Mouse (Mus musculus) hindbrain, embryonic 16.5 days (tissue): ENCODE data around the gene Col5a2. TPM values are rescaled to one million over a fixed set of nuclear protein-coding genes. Genes with fewer than 3 reads are reported as not detected.
"Not testable (repeated sequence)": the region's sequence is repeated elsewhere in the genome, so short reads cannot be mapped to it uniquely, and the experiment has no call there.

Experiments
- ATAC-seq: fragments of 200-750 bp; cut with Nextera tagmentation; 2 replicates; pipeline ENCODE4 v1.8.0; 2017; ENCODE audit warnings: moderate TSS enrichment, moderate library complexity
- H3K27ac ChIP-seq: fragments of 300-500 bp; sonication (generic); 2 replicates; pipeline ENCODE4 v1.5.1; 2014; ENCODE audit warnings: low read depth, mild to moderate bottlenecking, control low read depth, low read length, moderate library complexity
- H3K27me3 ChIP-seq: fragments of 300-500 bp; sonication (generic); replicated peaks from 2 replicates; pipeline ENCODE4 v1.6.1; 2014; ENCODE audit warnings: low read length; ENCODE audit not compliant: control insufficient read depth, insufficient read depth
- H3K36me3 ChIP-seq: fragments of 300-500 bp; sonication (generic); 2 replicates; pipeline ENCODE4 v1.6.1; 2014; ENCODE audit warnings: mild to moderate bottlenecking, low read length, moderate library complexity, mixed read lengths; ENCODE audit not compliant: control insufficient read depth, insufficient read depth
- H3K4me1 ChIP-seq: fragments of 300-500 bp; sonication (generic); 2 replicates; pipeline ENCODE4 v1.6.1; 2014; ENCODE audit warnings: low read depth, low read length; ENCODE audit not compliant: control insufficient read depth, insufficient read depth
- H3K4me2 ChIP-seq: fragments of 300-500 bp; sonication (generic); 2 replicates; pipeline ENCODE4 v1.6.1; 2014; ENCODE audit warnings: mild to moderate bottlenecking, low read length, control low read depth, moderate library complexity
- H3K4me3 ChIP-seq: fragments of 300-500 bp; sonication (generic); 2 replicates; pipeline ENCODE4 v1.5.1; 2014; ENCODE audit warnings: mild to moderate bottlenecking, low read length, control low read depth, moderate library complexity
- H3K9ac ChIP-seq: fragments of 300-500 bp; sonication (generic); 2 replicates; pipeline ENCODE4 v1.6.1; 2014; ENCODE audit warnings: low read depth, mild to moderate bottlenecking, control low read depth, low read length, moderate library complexity
- H3K9me3 ChIP-seq: fragments of 300-500 bp; sonication (generic); 2 replicates; pipeline ENCODE4 v1.6.1; 2014; ENCODE audit warnings: mild to moderate bottlenecking, low read length, moderate library complexity; ENCODE audit not compliant: control insufficient read depth
- WGBS: fragments of 180-500 bp; shearing (Covaris S2); extraction: QIAGEN DNeasy Blood & Tissue Kit; methylation state at CpG from one replicate; pipeline ENCODE4 v1.1.7; 2014; 5-methylcytosine and 5-hydroxymethylcytosine counted together
- polyA plus RNA-seq: library from polyadenylated mRNA; unstranded; fragments of >200 nt; fragmentation: Nextera tagmentation; extraction: Ambion mirVana; gene quantifications from 2 replicates; pipeline ENCODE4 v1.2.1, GENCODE M21; 2015

Col5a2 gene
- polyA plus RNA-seq, 1 experiment from 2014 or later = 9.3 TPM

GRCm38 (mm10) chr1:45455763-45456162 lies 47.3 kb downstream of the Col5a2 start:
- no peak for ATAC-seq
- H3K27me3 ChIP-seq = no peaks in the 10 kb centered on the region
- H3K9me3 ChIP-seq = no peaks in the 10 kb centered on the region; the same call in 1 of the 2 replicates
- H3K4me1 ChIP-seq = no peaks in the 10 kb centered on the region
- no peak overlapping the region for H3K9ac ChIP-seq
- H3K4me3 ChIP-seq = no peak overlapping the region
- WGBS = 97% methylated on average over 1 of the region's 1 CpGs
- H3K4me2 ChIP-seq = no peak overlapping the region
- H3K27ac ChIP-seq = no peak overlapping the region
- no peaks in the 10 kb centered on the region for H3K36me3 ChIP-seq

- Histone ChIP-seq H3K27me3 (no peaks in the 10 kb centered on the region), H3K27ac (no peak overlapping the region), H3K4me1 (no peaks in the 10 kb centered on the region), H3K4me2 (no peak overlapping the region), H3K36me3 (no peaks in the 10 kb centered on the region), H3K9ac (no peak overlapping the region), H3K4me3 (no peak overlapping the region), H3K9me3 (no peaks in the 10 kb centered on the region)
- 94% methylated on average over 1 of the region's 1 CpGs for whole genome bisulfite sequencing
- no peak for ATAC-seq
Measured at GRCm38 (mm10) chr1:45448856-45449255, 54.2 kb downstream of the Col5a2 start.

GRCm38 (mm10) chr1:45431922-45432321 lies 71.2 kb downstream of the Col5a2 start:
- no peaks in the 10 kb centered on the region for H3K4me1 ChIP-seq
- no peak overlapping the region for H3K4me2 ChIP-seq
- H3K9me3 ChIP-seq = no peaks in the 10 kb centered on the region
- no peaks in the 10 kb centered on the region for H3K27me3 ChIP-seq
- H3K27ac ChIP-seq = no peak overlapping the region
- ATAC-seq = peak; percentile 73; the same call in 1 of the 2 replicates
- WGBS = 22% methylated on average over 3 of the region's 3 CpGs
- no peak overlapping the region for H3K9ac ChIP-seq
- H3K4me3 ChIP-seq = no peak overlapping the region
- no peaks in the 10 kb centered on the region for H3K36me3 ChIP-seq

GRCm38 (mm10) chr1:45430520-45430919 lies 72.6 kb downstream of the Col5a2 start:
- no peak overlapping the region for H3K4me2 ChIP-seq
- no peaks in the 10 kb centered on the region for H3K9me3 ChIP-seq
- no peak overlapping the region for H3K9ac ChIP-seq
- no peaks in the 10 kb centered on the region for H3K4me1 ChIP-seq
- no peak overlapping the region for H3K4me3 ChIP-seq
- no peak overlapping the region for H3K27ac ChIP-seq
- H3K36me3 ChIP-seq = no peaks in the 10 kb centered on the region
- no peak for ATAC-seq
- no peaks in the 10 kb centered on the region for H3K27me3 ChIP-seq
- 85% methylated on average over 4 of the region's 4 CpGs for WGBS

- H3K9ac ChIP-seq, H3K9me3 ChIP-seq, H3K4me3 ChIP-seq, H3K27ac ChIP-seq, H3K4me2 ChIP-seq, H3K36me3 ChIP-seq, H3K27me3 ChIP-seq, H3K4me1 ChIP-seq, ATAC-seq: not testable (repeated sequence)
- 92% methylated on average over 5 of the region's 5 CpGs for WGBS
Measured at GRCm38 (mm10) chr1:45429145-45429544, 73.9 kb downstream of the Col5a2 start.

GRCm38 (mm10) chr1:45423915-45424314 lies 79.2 kb downstream of the Col5a2 start:
- ATAC-seq = no peak
- Histone ChIP-seq H3K27me3 (no peaks in the 10 kb centered on the region), H3K4me1 (no peaks in the 10 kb centered on the region), H3K4me3 (no peak overlapping the region), H3K27ac (no peak overlapping the region), H3K9me3 (no peaks in the 10 kb centered on the region), H3K4me2 (no peak overlapping the region), H3K36me3 (no peaks in the 10 kb centered on the region), H3K9ac (no peak overlapping the region)
- 80% methylated on average over 5 of the region's 5 CpGs for WGBS

- Histone ChIP-seq H3K9me3 (no peaks in the 10 kb centered on the region), H3K27ac (no peak overlapping the region), H3K4me1 (no peaks in the 10 kb centered on the region), H3K9ac (no peak overlapping the region), H3K27me3 (no peaks in the 10 kb centered on the region), H3K4me3 (no peak overlapping the region), H3K36me3 (no peaks in the 10 kb centered on the region), H3K4me2 (no peak overlapping the region)
- no peak for ATAC-seq
Measured at GRCm38 (mm10) chr1:45420554-45420953, 82.5 kb downstream of the Col5a2 start.

- no peak for ATAC-seq
- Histone ChIP-seq H3K4me2 (no peak overlapping the region), H3K9ac (no peak overlapping the region), H3K4me1 (no peaks in the 10 kb centered on the region), H3K27ac (no peak overlapping the region), H3K9me3 (no peaks in the 10 kb centered on the region), H3K36me3 (no peaks in the 10 kb centered on the region), H3K27me3 (no peaks in the 10 kb centered on the region), H3K4me3 (no peak overlapping the region)
- WGBS = 87% methylated on average over 2 of the region's 2 CpGs
Measured at GRCm38 (mm10) chr1:45419858-45420257, 83.2 kb downstream of the Col5a2 start.

GRCm38 (mm10) chr1:45381866-45382265 lies 121.2 kb downstream of the Col5a2 start:
- 98% methylated on average over 2 of the region's 2 CpGs for WGBS
- no peaks in the 10 kb centered on the region for H3K27me3 ChIP-seq
- no peak overlapping the region for H3K27ac ChIP-seq
- H3K4me3 ChIP-seq = no peak overlapping the region
- H3K36me3 ChIP-seq = no peaks in the 10 kb centered on the region
- no peak overlapping the region for H3K4me2 ChIP-seq
- no peaks in the 10 kb centered on the region for H3K9me3 ChIP-seq
- no peaks in the 10 kb centered on the region for H3K4me1 ChIP-seq
- no peak for ATAC-seq
- no peak overlapping the region for H3K9ac ChIP-seq
